Mouse (Mus musculus): ENCODE measurements at regions not wholly inside any gene's neighbourhood (a gene's known extent, or its start where the extent isn't known, plus 50 kb on each side); places are given as distances from the start of the nearest gene placed in this dataset.

DNA sequence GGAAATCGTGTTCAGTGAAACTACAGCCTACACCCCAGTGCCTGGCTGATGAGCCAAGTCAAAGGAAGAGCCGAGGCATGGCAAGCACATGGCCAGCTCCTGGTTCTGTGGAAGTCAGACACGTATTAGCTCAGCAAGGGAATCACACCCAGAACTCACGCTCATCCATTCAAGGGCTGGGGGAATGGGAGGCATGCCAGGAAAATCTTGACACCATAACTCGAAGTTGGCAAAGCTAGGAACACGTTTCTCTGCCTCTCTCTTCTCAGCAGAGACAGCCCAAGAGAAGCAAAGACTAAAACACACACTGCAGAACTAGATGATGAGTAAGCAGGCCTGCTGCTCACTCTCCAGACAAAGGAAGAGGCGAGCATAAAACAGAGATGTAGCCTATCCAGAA is 53.5 kb upstream of the Ypel5 start:
- WGBS: 47% methylated on average over 7 of the region's 7 CpGs
- Histone ChIP-seq H3K27ac (ENCODE audit: insufficient read depth, low read depth, low read length) (no peak overlapping the region), H3K4me3 (ENCODE audit: insufficient read depth, low read depth, low read length) (no peak overlapping the region), H3K4me1 (ENCODE audit: control insufficient read depth, insufficient read depth, low read length) (no peaks in the 10 kb centered on the region)
- TF ChIP-seq POLR2A (IDR thresholded peaks at IDR 0.05; ENCODE audit: insufficient read depth, low read depth, low read length): no peak
- no peak for TF ChIP-seq CTCF (IDR thresholded peaks at IDR 0.05; ENCODE audit: insufficient read depth, low read depth, low read length)

DNA sequence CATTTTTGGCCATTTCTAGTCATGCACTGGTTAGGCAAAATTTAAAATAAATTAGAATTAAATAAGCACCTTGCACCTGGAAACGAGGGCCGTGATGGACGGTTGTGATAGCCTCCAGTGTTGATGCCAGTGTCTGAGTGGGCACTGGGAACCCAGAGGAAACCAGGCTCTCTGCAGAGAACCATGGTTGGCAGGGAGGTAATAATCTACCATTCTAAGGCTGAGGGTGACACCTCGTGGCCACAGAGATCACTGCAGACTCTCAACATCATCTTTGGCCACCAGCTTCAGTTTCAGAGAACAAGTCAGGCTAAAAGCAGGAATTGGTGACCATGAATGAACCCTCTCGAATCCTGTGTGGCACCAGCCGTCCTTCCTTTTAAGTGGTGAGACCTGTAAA is 54.5 kb upstream of the Ypel5 start:
- Histone ChIP-seq H3K4me3 (ENCODE audit: insufficient read depth, low read depth, low read length) (no peak overlapping the region), H3K27ac (ENCODE audit: insufficient read depth, low read depth, low read length) (no peak overlapping the region), H3K4me1 (ENCODE audit: control insufficient read depth, insufficient read depth, low read length) (no peaks in the 10 kb centered on the region)
- WGBS: 9% methylated on average over 6 of the region's 6 CpGs
- no peak for TF ChIP-seq POLR2A (IDR thresholded peaks at IDR 0.05; ENCODE audit: insufficient read depth, low read depth, low read length)
- TF ChIP-seq CTCF (IDR thresholded peaks at IDR 0.05; ENCODE audit: insufficient read depth, low read depth, low read length): peak; percentile 45; the same call in 1 of the 2 replicates

DNA sequence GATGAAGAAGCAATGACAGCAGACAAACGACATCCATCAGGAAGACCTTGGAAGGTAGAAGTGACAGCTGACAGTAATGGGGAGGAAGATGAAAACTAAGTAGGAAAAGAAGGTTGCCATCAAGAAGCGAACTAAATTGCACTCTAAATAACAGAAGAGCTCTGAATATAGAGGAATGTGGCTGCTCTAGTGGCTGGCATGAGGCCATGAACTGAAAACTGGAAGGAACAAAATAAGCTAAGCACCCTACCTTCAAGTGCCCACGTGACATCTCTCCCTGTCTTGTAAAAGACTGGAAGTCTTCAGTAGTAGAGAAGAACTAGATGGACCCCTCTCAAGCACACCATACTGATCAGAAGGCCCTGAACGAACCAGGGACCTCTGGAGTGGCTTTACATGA is 68.0 kb upstream of the Ypel5 start:
- 79% methylated on average over 4 of the region's 4 CpGs for WGBS
- TF ChIP-seq POLR2A (IDR thresholded peaks at IDR 0.05; ENCODE audit: insufficient read depth, low read depth, low read length) (no peak), CTCF (IDR thresholded peaks at IDR 0.05; ENCODE audit: insufficient read depth, low read depth, low read length) (no peak)

DNA sequence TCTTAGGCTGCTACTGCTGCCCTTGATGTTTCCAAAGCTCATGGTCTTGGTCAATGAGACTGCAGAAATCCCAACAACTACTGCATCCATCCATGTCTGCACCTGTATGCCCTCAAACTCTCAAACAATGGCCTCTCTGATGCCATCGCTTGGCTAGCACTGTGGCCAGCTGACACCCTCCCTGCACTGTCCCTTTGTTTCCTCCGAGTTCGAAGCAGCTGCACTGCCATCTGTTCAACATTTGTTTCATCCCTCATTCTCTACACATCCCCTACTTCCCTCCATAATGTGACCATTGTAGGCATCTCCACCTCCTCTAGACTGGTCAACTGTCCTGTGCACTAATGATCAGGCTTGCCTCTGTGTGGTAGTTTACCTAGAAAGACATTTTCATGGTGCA is 75.3 kb upstream of the Ypel5 start:
- Histone ChIP-seq H3K4me1 (ENCODE audit: control insufficient read depth, insufficient read depth, low read length) (no peaks in the 10 kb centered on the region), H3K4me3 (ENCODE audit: insufficient read depth, low read depth, low read length) (no peak overlapping the region), H3K27ac (ENCODE audit: insufficient read depth, low read depth, low read length) (no peak overlapping the region)
- whole genome bisulfite sequencing: 74% methylated on average over 3 of the region's 3 CpGs
- TF ChIP-seq CTCF (IDR thresholded peaks at IDR 0.05; ENCODE audit: insufficient read depth, low read depth, low read length) (no peak), POLR2A (IDR thresholded peaks at IDR 0.05; ENCODE audit: insufficient read depth, low read depth, low read length) (no peak)

More for the DNA sequence above, 68.0 kb upstream of the Ypel5 start:
- Histone ChIP-seq H3K4me3 (ENCODE audit: insufficient read depth, low read depth, low read length) (no peak overlapping the region), H3K27ac (ENCODE audit: insufficient read depth, low read depth, low read length) (no peak overlapping the region), H3K4me1 (ENCODE audit: control insufficient read depth, insufficient read depth, low read length) (no peaks in the 10 kb centered on the region)

DNA sequence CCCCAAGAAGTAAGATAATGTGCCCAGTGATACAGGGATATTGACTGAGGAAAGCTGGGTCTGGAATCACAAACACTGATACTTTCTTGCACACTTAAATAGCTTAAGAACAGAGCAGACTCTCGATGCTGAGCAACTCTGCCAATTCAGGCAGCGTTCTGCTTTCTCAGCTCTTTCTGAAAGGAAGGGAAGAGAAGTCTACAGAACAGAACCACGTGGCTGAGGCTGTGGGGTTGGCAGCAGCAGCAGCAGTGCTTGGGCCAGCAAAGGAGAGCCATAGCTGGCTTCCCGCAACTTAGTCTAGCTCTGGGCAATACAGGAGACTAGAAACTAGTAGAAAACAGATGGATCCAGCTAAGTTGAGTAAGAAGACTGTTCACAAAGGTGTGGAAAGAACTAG is 89.8 kb upstream of the Ypel5 start:
- no peak overlapping the region for H3K4me3 ChIP-seq (ENCODE audit: insufficient read depth, low read depth, low read length)
- WGBS: 34% methylated on average over 4 of the region's 4 CpGs

DNA sequence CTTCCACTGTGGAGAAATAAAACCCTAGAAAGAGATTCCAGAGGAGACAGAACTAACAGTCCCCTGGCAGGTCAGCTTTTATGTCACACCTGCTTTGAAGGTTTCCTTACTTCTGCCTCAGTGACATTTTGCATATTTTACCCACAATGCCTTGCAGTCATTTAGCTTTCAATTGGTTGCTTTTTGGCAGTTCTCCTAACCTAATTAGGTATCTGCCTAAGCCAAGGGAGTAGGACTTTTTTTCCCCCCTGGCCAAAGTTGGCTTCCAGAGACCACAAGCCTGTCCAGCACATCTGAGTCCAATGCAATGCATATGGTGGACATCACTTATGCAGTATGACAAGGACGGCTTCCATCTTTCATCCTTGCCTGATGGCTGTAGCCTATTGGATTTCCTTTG is 103.2 kb upstream of the Ypel5 start:
- no peak overlapping the region for H3K4me3 ChIP-seq (ENCODE audit: insufficient read depth, low read depth, low read length)
- 81% methylated on average over 1 of the region's 1 CpGs for WGBS
- H3K27ac ChIP-seq (ENCODE audit: insufficient read depth, low read depth, low read length): no peak overlapping the region
- peaks cover 3% of the 10 kb centered on the region; the same call in 1 of the 2 replicates for H3K4me1 ChIP-seq (ENCODE audit: control insufficient read depth, insufficient read depth, low read length)
- TF ChIP-seq POLR2A (IDR thresholded peaks at IDR 0.05; ENCODE audit: insufficient read depth, low read depth, low read length) (no peak), CTCF (IDR thresholded peaks at IDR 0.05; ENCODE audit: insufficient read depth, low read depth, low read length) (no peak)

More for the DNA sequence above, 89.8 kb upstream of the Ypel5 start:
- H3K4me1 ChIP-seq (ENCODE audit: control insufficient read depth, insufficient read depth, low read length): no peaks in the 10 kb centered on the region
- no peak overlapping the region for H3K27ac ChIP-seq (ENCODE audit: insufficient read depth, low read depth, low read length)
- TF ChIP-seq POLR2A (IDR thresholded peaks at IDR 0.05; ENCODE audit: insufficient read depth, low read depth, low read length) (no peak), CTCF (IDR thresholded peaks at IDR 0.05; ENCODE audit: insufficient read depth, low read depth, low read length) (no peak)

DNA sequence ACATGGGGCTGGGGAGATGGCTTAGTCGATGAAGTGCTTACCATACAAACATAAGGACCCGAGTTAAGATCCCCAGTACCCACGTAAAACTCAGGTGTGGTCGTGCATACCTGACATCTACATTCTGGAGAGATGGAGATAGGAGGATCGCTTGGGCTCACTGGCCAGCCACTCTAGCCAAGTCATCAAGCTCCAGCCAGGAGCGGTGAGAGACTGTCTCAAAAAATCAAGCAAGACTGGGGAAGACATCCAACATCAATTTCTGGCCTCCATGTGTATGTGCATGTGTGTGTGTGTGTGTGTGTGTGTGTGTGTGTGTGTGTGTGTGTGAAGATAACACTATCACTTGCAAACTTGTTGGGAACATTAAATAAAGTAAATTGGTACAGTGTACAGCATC is 104.6 kb upstream of the Ypel5 start:
- Histone ChIP-seq H3K4me3 (ENCODE audit: insufficient read depth, low read depth, low read length) (no peak overlapping the region), H3K27ac (ENCODE audit: insufficient read depth, low read depth, low read length) (no peak overlapping the region), H3K4me1 (ENCODE audit: control insufficient read depth, insufficient read depth, low read length) (peaks cover 3% of the 10 kb centered on the region; the same call in 1 of the 2 replicates)
- 80% methylated on average over 6 of the region's 6 CpGs for WGBS
- TF ChIP-seq CTCF (IDR thresholded peaks at IDR 0.05; ENCODE audit: insufficient read depth, low read depth, low read length) (no peak), POLR2A (IDR thresholded peaks at IDR 0.05; ENCODE audit: insufficient read depth, low read depth, low read length) (no peak)

DNA sequence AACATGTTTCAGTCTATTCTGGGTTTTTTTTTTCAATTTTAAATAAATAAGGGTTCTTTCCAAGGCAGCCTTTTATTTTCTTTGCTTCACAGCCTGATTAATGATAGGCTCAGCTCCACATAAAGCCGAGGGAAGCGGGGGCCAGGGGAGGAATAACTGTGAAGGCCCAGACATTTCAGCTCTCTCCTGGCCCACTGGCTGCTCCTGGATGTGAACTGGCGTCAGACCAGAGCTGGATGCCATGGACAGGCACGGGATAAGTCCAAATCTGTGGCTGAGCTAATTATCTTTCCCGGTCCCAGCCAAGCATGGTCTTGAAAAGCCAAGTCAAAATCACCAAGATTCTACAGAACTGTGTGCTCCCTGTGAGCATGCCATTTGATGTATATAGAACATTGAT is 105.1 kb upstream of the Ypel5 start:
- Histone ChIP-seq H3K4me1 (ENCODE audit: control insufficient read depth, insufficient read depth, low read length) (peaks cover 3% of the 10 kb centered on the region; the same call in 1 of the 2 replicates), H3K4me3 (ENCODE audit: insufficient read depth, low read depth, low read length) (no peak overlapping the region), H3K27ac (ENCODE audit: insufficient read depth, low read depth, low read length) (no peak overlapping the region)
- 29% methylated on average over 5 of the region's 5 CpGs for WGBS
- no peak for TF ChIP-seq POLR2A (IDR thresholded peaks at IDR 0.05; ENCODE audit: insufficient read depth, low read depth, low read length)
- no peak for TF ChIP-seq CTCF (IDR thresholded peaks at IDR 0.05; ENCODE audit: insufficient read depth, low read depth, low read length)

DNA sequence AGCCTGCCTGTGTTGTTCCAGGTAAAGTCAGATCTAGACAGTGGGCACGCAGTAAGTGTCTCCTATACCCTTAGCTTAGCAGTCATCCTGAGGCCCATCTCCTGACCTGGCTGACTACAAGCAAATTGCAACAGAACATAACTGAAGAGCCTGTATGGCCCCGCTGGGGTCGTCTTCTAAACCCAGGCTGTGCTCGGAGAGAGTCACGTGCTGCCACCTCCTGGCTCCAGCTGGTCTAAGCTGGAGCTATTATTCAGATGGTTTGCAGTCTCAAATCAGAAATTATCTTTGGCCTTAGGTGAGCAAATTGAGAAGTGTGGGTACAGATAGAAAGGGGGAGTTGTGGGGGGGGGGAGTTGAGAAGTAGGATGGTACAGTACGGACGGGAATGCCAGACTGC is 115.5 kb upstream of the Ypel5 start:
- TF ChIP-seq POLR2A (IDR thresholded peaks at IDR 0.05; ENCODE audit: insufficient read depth, low read depth, low read length) (no peak), CTCF (IDR thresholded peaks at IDR 0.05; ENCODE audit: insufficient read depth, low read depth, low read length) (no peak)
- 64% methylated on average over 7 of the region's 7 CpGs for WGBS
- no peaks in the 10 kb centered on the region for H3K4me1 ChIP-seq (ENCODE audit: control insufficient read depth, insufficient read depth, low read length)
- no peak overlapping the region for H3K4me3 ChIP-seq (ENCODE audit: insufficient read depth, low read depth, low read length)
- no peak overlapping the region for H3K27ac ChIP-seq (ENCODE audit: insufficient read depth, low read depth, low read length)

DNA sequence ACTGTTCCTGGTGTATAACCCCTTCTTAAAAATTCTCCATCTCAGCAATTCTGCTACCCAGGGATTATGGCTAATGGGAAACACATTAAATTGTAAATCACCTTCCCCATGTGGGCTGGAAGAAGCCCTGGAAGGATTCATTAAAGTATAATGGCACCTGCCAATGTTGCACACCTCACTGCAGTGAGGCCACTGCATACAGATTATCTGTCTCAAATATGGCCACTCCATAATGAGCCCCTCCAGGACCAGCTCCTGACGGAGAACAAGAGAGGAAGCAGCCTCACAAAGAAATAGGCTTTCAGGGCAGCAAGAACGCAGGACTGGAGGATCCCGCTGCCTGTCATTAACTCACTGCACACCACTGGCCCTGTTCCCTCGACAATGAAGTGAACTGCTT is 115.2 kb upstream of the Alk start:
- Histone ChIP-seq H3K4me1 (ENCODE audit: control insufficient read depth, insufficient read depth, low read length) (no peaks in the 10 kb centered on the region), H3K27ac (ENCODE audit: insufficient read depth, low read depth, low read length) (no peak overlapping the region), H3K4me3 (ENCODE audit: insufficient read depth, low read depth, low read length) (no peak overlapping the region)
- TF ChIP-seq CTCF (IDR thresholded peaks at IDR 0.05; ENCODE audit: insufficient read depth, low read depth, low read length) (no peak), POLR2A (IDR thresholded peaks at IDR 0.05; ENCODE audit: insufficient read depth, low read depth, low read length) (no peak)
- WGBS: 75% methylated on average over 4 of the region's 4 CpGs

Measured in olfactory bulb, adult 2 months (tissue).